Mouse (Mus musculus) left cerebral cortex, postnatal 14 days (tissue): Measurements from ENCODE around the gene Slc25a45. TPM values are rescaled to one million over a fixed set of nuclear protein-coding genes. Genes with fewer than 3 reads are reported as not detected.
"Not testable (repeated sequence)": the region's sequence is repeated elsewhere in the genome, so short reads cannot be mapped to it uniquely, and the experiment has no call there.

Experiments
- DNase-seq, 2 experiments: peaks; one replicate each; pipeline ENCODE4 v3.0.0; 2021 to 2022; ENCODE audit warnings: low spot score in 2 of 2, mixed read lengths in 1 of 2
- intact Hi-C: fragments of 180-260 bp; cut with DNase I; formaldehyde crosslinking; loops from one replicate; pipeline ENCODE4 v1.15.1; 2025
- total RNA-seq, 2 experiments: library from RNA; stranded (reverse); gene quantifications; 2 replicates each; pipeline ENCODE4 v1.2.3; 2021

The Slc25a45 gene
- total RNA-seq, 2 experiments from 2014 or later: 2.8 to 3.0 TPM

- intact Hi-C loops: loop anchor here (10.0 kb wide), 1 partner anchor 166 kb away; no protein-coding TSS in a partner anchor
- no peak for DNase-seq
These were observed 3.5 kb downstream of the Slc25a45 start for GRCm38 (mm10) chr19:5881155-5881554.

GRCm38 (mm10) chr19:5882079-5882478 is 4.5 kb downstream of the Slc25a45 start:
- DNase-seq: not testable (repeated sequence)
- intact Hi-C loops: loop anchor here (10.0 kb wide), 1 partner anchor 167 kb away; no protein-coding TSS in a partner anchor

- no peak for DNase-seq
- intact Hi-C loops: loop anchor here (10.0 kb wide), 1 partner anchor 169 kb away; no protein-coding TSS in a partner anchor
These were observed 6.3 kb downstream of the Slc25a45 start for GRCm38 (mm10) chr19:5883935-5884334.

GRCm38 (mm10) chr19:5885838-5886237 is 8.2 kb downstream of the Slc25a45 start:
- DNase-seq: peak in 1 of 2 experiments; percentile 30

GRCm38 (mm10) chr19:5887234-5887815 is 9.7 kb downstream of the Slc25a45 start:
- intact Hi-C loops: loop anchor here (10.0 kb wide), 1 partner anchor 173 kb away; no protein-coding TSS in a partner anchor
- DNase-seq: no peak

More at GRCm38 (mm10) chr19:5885838-5886237, 8.2 kb downstream of the Slc25a45 start:
- intact Hi-C loops: loop anchor here (10.0 kb wide), 1 partner anchor 171 kb away; no protein-coding TSS in a partner anchor

GRCm38 (mm10) chr19:5889211-5889610 is 11.6 kb downstream of the Slc25a45 start:
- intact Hi-C loops: loop anchor here (10.0 kb wide), 1 partner anchor 174 kb away; no protein-coding TSS in a partner anchor
- DNase-seq: no peak

- DNase-seq: no peak
- intact Hi-C loops: no loop called here
These were observed 14.1 kb downstream of the Slc25a45 start for GRCm38 (mm10) chr19:5891521-5892258.

GRCm38 (mm10) chr19:5892262-5892661 is 14.7 kb downstream of the Slc25a45 start:
- no peak for DNase-seq
- intact Hi-C loops: no loop called here

GRCm38 (mm10) chr19:5892735-5893134 is 15.1 kb downstream of the Slc25a45 start:
- intact Hi-C loops: no loop called here
- no peak for DNase-seq

GRCm38 (mm10) chr19:5893282-5894001 is 15.8 kb downstream of the Slc25a45 start:
- intact Hi-C loops: loop anchor here (2.0 kb wide), 1 partner anchor 17 kb away; no protein-coding TSS in a partner anchor
- DNase-seq: no peak

- DNase-seq: peak; percentile 97 to 98
- intact Hi-C loops: loop anchor here (2.0 kb wide), 1 partner anchor 17 kb away; no protein-coding TSS in a partner anchor
These were observed 16.5 kb downstream of the Slc25a45 start, which contains the start of gene Tigd3 for GRCm38 (mm10) chr19:5894002-5894678. Gene Tigd3 (minus strand): TSS chr19:5894149.

- no peak for DNase-seq
- intact Hi-C loops: no loop called here
These were observed 29.7 kb downstream of the Slc25a45 start for GRCm38 (mm10) chr19:5907275-5907674.

- intact Hi-C loops: loop anchor here (2.0 kb wide), 1 partner anchor 15 kb away; the partner anchor contains the start of gene Tigd3
- peak in 1 of 2 experiments; percentile 23 for DNase-seq
These were observed 32.6 kb downstream of the Slc25a45 start for GRCm38 (mm10) chr19:5910221-5910620.

- DNase-seq: peak in 1 of 2 experiments; percentile 34
- intact Hi-C loops: loop anchor here (2.0 kb wide), 1 partner anchor 17 kb away; the partner anchor contains the start of gene Tigd3
These were observed 34.0 kb downstream of the Slc25a45 start for GRCm38 (mm10) chr19:5911430-5912102.

GRCm38 (mm10) chr19:5912103-5913006 is 34.7 kb downstream of the Slc25a45 start:
- intact Hi-C loops: no loop called here

GRCm38 (mm10) chr19:5913007-5913719 is 35.6 kb downstream of the Slc25a45 start, which contains the start of gene Dpf2:
Gene Dpf2 (minus strand): TSS chr19:5913010.
- DNase-seq: no peak
- intact Hi-C loops: no loop called here

More at GRCm38 (mm10) chr19:5912103-5913006, 34.7 kb downstream of the Slc25a45 start:
- peak; percentile 99 to 100 for DNase-seq
